Mouse (Mus musculus): ENCODE data around the gene Rps6kb1. TPM values are rescaled to one million over a fixed set of nuclear protein-coding genes. Genes with fewer than 3 reads are reported as not detected.
A peak's percentile ranks its signal among the peaks of the same experiment; 100 is the strongest.

The Rps6kb1 gene
- polyA plus RNA-seq, 2 experiments = 8.4 to 17.2 TPM

GRCm38 (mm10) chr11:86586868-86587792, 42.5 kb upstream of the Rps6kb1 start:
- H3K9me3 ChIP-seq (ENCODE audit: control insufficient read depth, low read length) = no peaks in the 10 kb centered on the region
- H3K27ac ChIP-seq = peak overlapping the region; percentile 51
- ATAC-seq (ENCODE audit: insufficient read depth) (peak; percentile 82), DNase-seq (ENCODE audit: low read depth in 3 of 3, low spot score in 3 of 3) (peak; percentile 62 to 80 (median 67))
- H3K27me3 ChIP-seq (ENCODE audit: control insufficient read depth, insufficient read depth, low read length) = no peaks in the 10 kb centered on the region
- 2% methylated on average over 15 of the region's 15 CpGs for WGBS (ENCODE audit: insufficient replicate concordance)
- H3K36me3 ChIP-seq (replicated peaks; ENCODE audit: control insufficient read depth, insufficient read depth, low read depth) = peaks cover 4% of the 10 kb centered on the region; the same call in 1 of the 2 replicates
- H3K4me1 ChIP-seq (replicated peaks; ENCODE audit: control insufficient read depth in 2 of 2, insufficient read depth in 2 of 2, low read length in 1 of 2) = peaks cover 23 to 41% of the 10 kb centered on the region in 2 experiments
- peak overlapping the region; percentile 69 for H3K4me2 ChIP-seq (ENCODE audit: low read depth)
- peak overlapping the region; percentile 72 for H3K9ac ChIP-seq (replicated peaks)
- peak; percentile 45 for TF ChIP-seq EP300 (IDR thresholded peaks at IDR 0.05; ENCODE audit: low read depth)
- TF ChIP-seq CTCF (IDR thresholded peaks at IDR 0.05; ENCODE audit: low read depth) = no peak
- H3K4me3 ChIP-seq (ENCODE audit: insufficient read depth in 1 of 2, low read depth in 2 of 2, low read length in 2 of 2) = peak overlapping the region; percentile 58 to 63

- Histone ChIP-seq H3K9ac (replicated peaks) (peak overlapping the region; percentile 72), H3K4me3 (ENCODE audit: insufficient read depth in 1 of 2, low read depth in 2 of 2, low read length in 2 of 2) (peak overlapping the region; percentile 58 to 63), H3K27me3 (ENCODE audit: control insufficient read depth, insufficient read depth, low read length) (no peaks in the 10 kb centered on the region), H3K36me3 (replicated peaks; ENCODE audit: control insufficient read depth, insufficient read depth, low read depth) (peaks cover 4% of the 10 kb centered on the region; the same call in 1 of the 2 replicates), H3K9me3 (ENCODE audit: control insufficient read depth, low read length) (no peaks in the 10 kb centered on the region), H3K27ac (peak overlapping the region; percentile 51), H3K4me2 (ENCODE audit: low read depth) (peak overlapping the region; percentile 69), H3K4me1 (replicated peaks; ENCODE audit: control insufficient read depth in 2 of 2, insufficient read depth in 2 of 2, low read length in 1 of 2) (peaks cover 25 to 45% of the 10 kb centered on the region in 2 experiments)
- ATAC-seq (ENCODE audit: insufficient read depth) (no peak), DNase-seq (ENCODE audit: low read depth in 3 of 3, low spot score in 3 of 3) (no peak)
- 1% methylated on average over 12 of the region's 12 CpGs for WGBS (ENCODE audit: insufficient replicate concordance)
- TF ChIP-seq CTCF (IDR thresholded peaks at IDR 0.05; ENCODE audit: low read depth) (no peak), EP300 (IDR thresholded peaks at IDR 0.05; ENCODE audit: low read depth) (no peak)
These were observed 41.7 kb upstream of the Rps6kb1 start for GRCm38 (mm10) chr11:86586177-86586867.

- H3K4me3 ChIP-seq (ENCODE audit: insufficient read depth in 1 of 2, low read depth in 2 of 2, low read length in 2 of 2) = peak overlapping the region; percentile 58 to 65
- WGBS (ENCODE audit: insufficient replicate concordance) = 6% methylated on average over 3 of the region's 3 CpGs
- peak overlapping the region; percentile 40 for H3K27ac ChIP-seq
- no peaks in the 10 kb centered on the region for H3K27me3 ChIP-seq (ENCODE audit: control insufficient read depth, insufficient read depth, low read length)
- peaks cover 4% of the 10 kb centered on the region; the same call in 1 of the 2 replicates for H3K36me3 ChIP-seq (replicated peaks; ENCODE audit: control insufficient read depth, insufficient read depth, low read depth)
- DNase-seq (ENCODE audit: low read depth in 3 of 3, low spot score in 3 of 3) (no peak), ATAC-seq (ENCODE audit: insufficient read depth) (no peak)
- peak overlapping the region; percentile 69 for H3K4me2 ChIP-seq (ENCODE audit: low read depth)
- H3K4me1 ChIP-seq (replicated peaks; ENCODE audit: control insufficient read depth in 2 of 2, insufficient read depth in 2 of 2, low read length in 1 of 2) = peaks cover 28 to 53% of the 10 kb centered on the region in 2 experiments
- peak overlapping the region; percentile 59 for H3K9ac ChIP-seq (replicated peaks)
- H3K9me3 ChIP-seq (ENCODE audit: control insufficient read depth, low read length) = no peaks in the 10 kb centered on the region
- TF ChIP-seq EP300 (IDR thresholded peaks at IDR 0.05; ENCODE audit: low read depth) (no peak), CTCF (IDR thresholded peaks at IDR 0.05; ENCODE audit: low read depth) (no peak)
These were observed 41.0 kb upstream of the Rps6kb1 start for GRCm38 (mm10) chr11:86585598-86585984.

GRCm38 (mm10) chr11:86584898-86585597, 40.4 kb upstream of the Rps6kb1 start:
- H3K9ac ChIP-seq (replicated peaks) = peak overlapping the region; percentile 59
- TF ChIP-seq EP300 (IDR thresholded peaks at IDR 0.05; ENCODE audit: low read depth) (no peak), CTCF (IDR thresholded peaks at IDR 0.05; ENCODE audit: low read depth) (no peak)
- H3K4me1 ChIP-seq (replicated peaks; ENCODE audit: control insufficient read depth in 2 of 2, insufficient read depth in 2 of 2, low read length in 1 of 2) = peaks cover 29 to 57% of the 10 kb centered on the region in 2 experiments
- H3K27me3 ChIP-seq (ENCODE audit: control insufficient read depth, insufficient read depth, low read length) = no peaks in the 10 kb centered on the region
- H3K9me3 ChIP-seq (ENCODE audit: control insufficient read depth, low read length) = no peaks in the 10 kb centered on the region
- DNase-seq (ENCODE audit: low read depth in 3 of 3, low spot score in 3 of 3) = no peak
- no peak for ATAC-seq (ENCODE audit: insufficient read depth)
- peak overlapping the region; percentile 69 for H3K4me2 ChIP-seq (ENCODE audit: low read depth)
- H3K4me3 ChIP-seq (ENCODE audit: insufficient read depth in 1 of 2, low read depth in 2 of 2, low read length in 2 of 2) = peak overlapping the region; percentile 58 to 65
- 34% methylated on average over 7 of the region's 7 CpGs for WGBS (ENCODE audit: insufficient replicate concordance)
- peaks cover 4% of the 10 kb centered on the region; the same call in 1 of the 2 replicates for H3K36me3 ChIP-seq (replicated peaks; ENCODE audit: control insufficient read depth, insufficient read depth, low read depth)
- peak overlapping the region; percentile 40 for H3K27ac ChIP-seq
